Mouse (Mus musculus) ES-CJ7 (cell line): Measurements from ENCODE around the gene Baiap3.
"Not testable (repeated sequence)": the region's sequence is repeated elsewhere in the genome, so short reads cannot be mapped to it uniquely, and the experiment has no call there.

ENCODE experiments used
- DNase-seq: peaks from one replicate; pipeline ENCODE4 v3.0.0; 2011; ENCODE audit warnings: low read depth, low spot score

Baiap3 gene

GRCm38 (mm10) chr17:25248033-25248750 lies 8.0 kb downstream of the Baiap3 start:
- no peak for DNase-seq

GRCm38 (mm10) chr17:25244239-25244638 lies 11.9 kb downstream of the Baiap3 start:
- no peak for DNase-seq

DNA sequence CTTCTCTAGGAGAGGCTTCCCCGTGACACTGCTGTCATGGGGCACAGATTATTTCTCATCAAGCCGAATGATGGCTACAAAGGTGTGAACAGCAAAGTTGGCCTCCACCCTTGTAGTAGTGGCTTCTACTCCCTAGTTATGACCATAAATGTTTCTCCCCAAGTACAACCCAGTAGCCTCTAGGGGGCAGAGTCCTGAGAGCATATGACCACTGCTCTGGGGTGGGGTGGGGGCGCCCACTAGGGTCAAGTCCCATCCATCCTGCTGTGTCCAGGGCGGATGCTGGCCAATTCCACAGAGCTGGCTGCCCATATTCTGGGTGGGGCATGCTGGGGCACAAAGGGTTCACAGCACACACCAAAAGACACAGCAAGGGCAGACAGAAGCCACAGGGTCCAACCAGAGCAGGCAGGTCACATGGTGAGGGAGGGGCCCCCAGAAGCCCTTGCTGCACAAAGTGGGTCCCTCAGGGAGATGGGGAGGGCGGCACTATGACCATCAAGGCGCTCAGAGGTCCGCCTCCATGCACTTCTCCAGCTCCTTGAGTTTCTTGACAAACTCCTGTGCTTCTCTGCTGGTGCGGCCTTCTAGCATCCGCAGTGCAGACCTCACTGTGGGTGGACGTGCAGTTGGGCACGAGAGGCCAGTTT lies 12.9 kb downstream of the Baiap3 start:
- DNase-seq = peak; percentile 36

GRCm38 (mm10) chr17:25239695-25240636 lies 16.2 kb downstream of the Baiap3 start, which contains the start of the genes Gnptg and Tsr3:
Gene Gnptg, minus strand, starts transcription at chr17:25240124.
Gene Tsr3, plus strand, starts transcription at chr17:25240170.
- peak; percentile 87 for DNase-seq

GRCm38 (mm10) chr17:25235635-25236034 lies 20.5 kb downstream of the Baiap3 start:
- DNase-seq = no peak

DNA sequence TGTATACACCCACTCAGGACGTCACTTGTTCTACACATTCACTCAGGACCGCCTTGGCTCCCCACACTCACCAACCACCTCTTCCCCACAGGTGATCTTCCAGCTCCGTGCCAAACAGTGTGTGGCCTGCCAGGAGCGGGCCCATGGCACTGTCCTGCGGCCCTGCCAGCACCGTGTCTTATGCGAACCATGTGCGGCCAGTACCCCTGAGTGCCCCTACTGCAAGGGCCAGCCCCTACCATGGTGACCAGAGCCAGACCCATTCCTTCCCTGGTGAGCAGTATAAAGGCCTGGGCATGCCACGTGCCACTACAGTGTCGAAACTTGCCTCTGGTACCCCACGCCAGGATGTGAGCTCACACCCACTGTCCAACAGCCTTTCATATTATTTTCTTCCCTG lies 24.5 kb downstream of the Baiap3 start:
- not testable (repeated sequence) for DNase-seq

- no peak for DNase-seq
Observed at GRCm38 (mm10) chr17:25230700-25231099, 25.5 kb downstream of the Baiap3 start.

GRCm38 (mm10) chr17:25230014-25230655 lies 26.0 kb downstream of the Baiap3 start:
- DNase-seq = not testable (repeated sequence)

- DNase-seq = no peak
Observed at GRCm38 (mm10) chr17:25227991-25228390, 28.2 kb downstream of the Baiap3 start.

GRCm38 (mm10) chr17:25225659-25226058 lies 30.5 kb downstream of the Baiap3 start:
- DNase-seq = no peak

GRCm38 (mm10) chr17:25224586-25225222 lies 31.5 kb downstream of the Baiap3 start:
- no peak for DNase-seq

- no peak for DNase-seq
Observed at GRCm38 (mm10) chr17:25222951-25223601, 33.1 kb downstream of the Baiap3 start.

GRCm38 (mm10) chr17:25222504-25222940 lies 33.6 kb downstream of the Baiap3 start:
- not testable (repeated sequence) for DNase-seq

DNA sequence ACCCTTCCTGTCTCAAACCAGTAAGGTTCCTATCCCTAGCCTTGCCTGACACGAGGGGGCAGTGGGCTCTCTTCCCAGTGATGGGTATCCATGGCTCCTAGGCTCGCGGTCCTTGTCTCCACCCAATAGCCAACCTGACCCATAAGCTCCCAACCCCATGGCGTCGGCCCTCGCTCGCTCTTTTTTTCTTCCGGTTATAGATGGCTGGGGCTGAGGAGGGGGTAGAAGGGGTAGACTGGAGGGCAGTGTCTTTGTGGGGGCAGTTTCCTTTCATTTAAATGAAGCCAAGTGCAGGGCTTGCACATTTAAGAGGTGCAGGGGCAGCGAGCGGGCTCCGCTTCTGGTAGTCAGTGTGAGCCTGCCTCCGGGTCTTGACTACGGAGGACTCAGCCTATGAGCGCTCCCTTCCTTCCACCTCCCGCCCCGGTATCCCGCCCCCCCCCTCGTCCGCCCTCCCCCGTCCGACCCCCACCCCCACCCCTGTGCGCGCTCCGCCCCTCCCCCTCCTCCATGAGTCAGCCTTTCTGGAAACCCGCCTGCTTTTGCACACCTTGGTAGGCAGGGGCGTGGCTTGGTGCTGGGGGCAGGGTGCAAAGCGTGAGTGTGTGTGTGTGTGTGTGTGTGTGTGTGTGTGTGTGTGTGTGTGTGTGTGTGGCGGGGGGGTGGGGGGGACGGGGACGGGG lies 34.2 kb downstream of the Baiap3 start:
- peak; percentile 72 for DNase-seq

- DNase-seq = no peak
Observed at GRCm38 (mm10) chr17:25220746-25221145, 35.4 kb downstream of the Baiap3 start.

- DNase-seq = no peak
Observed at GRCm38 (mm10) chr17:25219492-25220295, 36.5 kb downstream of the Baiap3 start.

GRCm38 (mm10) chr17:25218967-25219366 lies 37.2 kb downstream of the Baiap3 start:
- no peak for DNase-seq

GRCm38 (mm10) chr17:25215431-25215830 lies 40.7 kb downstream of the Baiap3 start:
- DNase-seq = peak; percentile 36

- DNase-seq = no peak
Observed at GRCm38 (mm10) chr17:25211705-25212104, 44.5 kb downstream of the Baiap3 start.
